Mouse (Mus musculus): ENCODE results near the gene Jmjd1c. TPM values are rescaled to one million over a fixed set of nuclear protein-coding genes. Genes with fewer than 3 reads are reported as not detected.

The Jmjd1c gene
- polyA plus RNA-seq, 1 experiment: 9.6 TPM

DNA sequence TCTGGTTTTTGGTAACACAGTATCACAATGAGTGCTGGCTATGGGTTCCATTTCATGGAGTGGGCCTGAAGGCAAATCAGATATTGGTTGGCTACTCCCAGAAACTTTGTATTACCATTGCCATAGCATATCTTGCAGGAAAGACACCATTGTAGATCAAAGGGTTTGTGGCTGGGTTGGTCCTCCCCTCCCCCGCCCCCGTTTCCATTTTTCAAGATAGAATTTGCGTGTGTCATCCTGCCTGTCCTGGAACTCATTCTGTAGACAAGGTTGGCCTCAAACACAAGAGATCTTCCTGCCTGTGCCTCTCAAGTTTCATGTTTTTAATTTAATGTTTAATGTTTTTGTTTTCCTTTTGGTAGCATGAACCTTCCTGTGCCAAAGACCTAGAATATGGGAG, 98.1 kb downstream of the Jmjd1c start:
- Histone ChIP-seq H3K36me3 (ENCODE audit: control insufficient read depth, insufficient read depth, low read length) (no peaks in the 10 kb centered on the region), H3K27me3 (ENCODE audit: control insufficient read depth, insufficient read depth, low read length) (no peaks in the 10 kb centered on the region), H3K4me1 (ENCODE audit: control insufficient read depth, insufficient read depth, low read length) (no peaks in the 10 kb centered on the region), H3K27ac (ENCODE audit: control insufficient read depth, insufficient read depth, low read depth, low read length) (no peak overlapping the region), H3K4me3 (ENCODE audit: control insufficient read depth, low read depth, low read length) (no peak overlapping the region)
- TF ChIP-seq CTCF (IDR thresholded peaks at IDR 0.05; ENCODE audit: control insufficient read depth, insufficient read depth, insufficient replicate concordance, low read depth, low read length): no peak
- no peak for TF ChIP-seq POLR2A (IDR thresholded peaks at IDR 0.05; ENCODE audit: control insufficient read depth, low read depth, low read length)

DNA sequence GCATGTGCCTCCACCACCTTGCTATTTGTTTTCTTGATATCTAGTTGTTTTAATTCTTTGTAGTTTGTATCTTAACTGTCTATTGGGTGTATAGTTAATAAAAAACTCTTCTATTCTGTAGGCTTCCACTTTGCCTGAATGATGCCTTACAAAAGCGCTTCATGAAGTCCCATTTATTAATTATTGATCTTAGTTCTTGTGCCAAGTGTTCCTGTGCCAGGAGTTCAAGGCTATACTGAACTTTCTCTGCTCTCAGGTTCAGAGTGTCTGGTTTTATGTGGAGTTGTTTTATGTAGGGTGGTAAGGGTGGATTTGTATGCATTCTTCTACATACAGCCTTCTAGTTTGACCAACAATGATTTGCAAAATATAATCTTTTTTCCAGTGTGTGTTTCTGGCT, 99.7 kb downstream of the Jmjd1c start:
- no peak overlapping the region for H3K27ac ChIP-seq (ENCODE audit: control insufficient read depth, insufficient read depth, low read depth, low read length)
- H3K4me1 ChIP-seq (ENCODE audit: control insufficient read depth, insufficient read depth, low read length): no peaks in the 10 kb centered on the region
- no peaks in the 10 kb centered on the region for H3K36me3 ChIP-seq (ENCODE audit: control insufficient read depth, insufficient read depth, low read length)
- no peaks in the 10 kb centered on the region for H3K27me3 ChIP-seq (ENCODE audit: control insufficient read depth, insufficient read depth, low read length)
- TF ChIP-seq POLR2A (IDR thresholded peaks at IDR 0.05; ENCODE audit: control insufficient read depth, low read depth, low read length): no peak
- TF ChIP-seq CTCF (IDR thresholded peaks at IDR 0.05; ENCODE audit: control insufficient read depth, insufficient read depth, insufficient replicate concordance, low read depth, low read length): no peak
- no peak overlapping the region for H3K4me3 ChIP-seq (ENCODE audit: control insufficient read depth, low read depth, low read length)

DNA sequence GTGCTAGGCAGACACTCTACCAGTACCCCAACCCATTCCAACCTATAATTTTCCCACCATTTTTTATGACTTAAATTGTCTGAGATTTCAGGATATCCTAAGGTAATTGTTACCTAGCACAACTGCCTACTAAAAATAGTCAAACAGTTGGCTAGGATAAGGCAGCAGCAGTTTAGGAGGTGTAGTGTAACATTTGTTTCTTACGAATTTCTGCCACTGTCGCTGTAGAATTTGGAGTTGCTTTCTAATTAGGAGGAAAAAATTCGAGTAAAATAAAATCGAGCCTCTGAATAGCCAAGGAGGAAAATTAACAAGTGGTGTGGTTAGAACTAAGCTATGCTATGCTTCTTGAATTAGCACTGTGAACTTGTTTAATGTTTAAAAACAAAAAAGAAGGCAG, 101.3 kb downstream of the Jmjd1c start:
- TF ChIP-seq POLR2A (IDR thresholded peaks at IDR 0.05; ENCODE audit: control insufficient read depth, low read depth, low read length): no peak
- no peak for TF ChIP-seq CTCF (IDR thresholded peaks at IDR 0.05; ENCODE audit: control insufficient read depth, insufficient read depth, insufficient replicate concordance, low read depth, low read length)
- Histone ChIP-seq H3K27me3 (ENCODE audit: control insufficient read depth, insufficient read depth, low read length) (no peaks in the 10 kb centered on the region), H3K4me1 (ENCODE audit: control insufficient read depth, insufficient read depth, low read length) (no peaks in the 10 kb centered on the region), H3K27ac (ENCODE audit: control insufficient read depth, insufficient read depth, low read depth, low read length) (no peak overlapping the region), H3K4me3 (ENCODE audit: control insufficient read depth, low read depth, low read length) (no peak overlapping the region), H3K36me3 (ENCODE audit: control insufficient read depth, insufficient read depth, low read length) (no peaks in the 10 kb centered on the region)

DNA sequence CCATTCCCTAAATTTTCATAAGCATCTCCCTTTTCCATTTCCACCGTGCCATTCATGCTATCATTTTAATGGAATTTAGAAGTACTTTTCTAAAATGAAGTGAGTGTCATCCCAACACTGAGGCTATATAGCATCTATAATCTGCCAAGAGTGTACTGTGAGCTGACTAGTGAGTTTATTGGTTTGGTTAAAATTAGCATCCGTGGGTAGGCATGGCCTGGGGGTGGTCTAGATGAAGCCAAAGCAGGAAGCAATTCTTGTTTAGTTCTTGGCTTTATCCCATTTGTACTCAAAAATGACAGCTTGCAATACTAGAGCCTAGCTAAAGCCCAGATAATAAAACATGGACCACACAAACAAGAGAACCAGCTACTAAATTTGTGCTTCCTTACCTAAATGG, 101.9 kb downstream of the Jmjd1c start:
- no peaks in the 10 kb centered on the region for H3K27me3 ChIP-seq (ENCODE audit: control insufficient read depth, insufficient read depth, low read length)
- H3K36me3 ChIP-seq (ENCODE audit: control insufficient read depth, insufficient read depth, low read length): no peaks in the 10 kb centered on the region
- H3K27ac ChIP-seq (ENCODE audit: control insufficient read depth, insufficient read depth, low read depth, low read length): no peak overlapping the region
- no peak overlapping the region for H3K4me3 ChIP-seq (ENCODE audit: control insufficient read depth, low read depth, low read length)
- no peak for TF ChIP-seq CTCF (IDR thresholded peaks at IDR 0.05; ENCODE audit: control insufficient read depth, insufficient read depth, insufficient replicate concordance, low read depth, low read length)
- no peak for TF ChIP-seq POLR2A (IDR thresholded peaks at IDR 0.05; ENCODE audit: control insufficient read depth, low read depth, low read length)
- H3K4me1 ChIP-seq (ENCODE audit: control insufficient read depth, insufficient read depth, low read length): no peaks in the 10 kb centered on the region

DNA sequence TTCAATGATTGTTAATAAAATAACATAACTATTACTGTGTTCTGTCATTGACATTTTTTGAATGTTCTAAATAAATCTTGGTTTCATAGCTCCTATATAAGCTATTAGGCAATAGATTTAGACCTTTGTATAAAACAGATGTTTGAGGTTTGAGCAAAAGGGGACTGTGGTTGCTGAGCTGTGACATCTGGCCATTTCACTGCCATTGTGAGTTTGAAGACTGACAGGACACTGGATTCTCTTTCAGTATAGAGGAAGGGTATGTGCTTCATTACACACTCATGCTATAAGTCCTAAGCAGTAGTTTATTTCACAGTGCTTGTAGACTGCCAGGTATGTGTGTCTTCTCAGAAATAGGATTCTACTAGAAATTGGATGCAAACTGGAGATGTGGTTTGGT, 105.8 kb downstream of the Jmjd1c start:
- no peak for TF ChIP-seq POLR2A (IDR thresholded peaks at IDR 0.05; ENCODE audit: control insufficient read depth, low read depth, low read length)
- TF ChIP-seq CTCF (IDR thresholded peaks at IDR 0.05; ENCODE audit: control insufficient read depth, insufficient read depth, insufficient replicate concordance, low read depth, low read length): no peak
- no peaks in the 10 kb centered on the region for H3K27me3 ChIP-seq (ENCODE audit: control insufficient read depth, insufficient read depth, low read length)
- H3K36me3 ChIP-seq (ENCODE audit: control insufficient read depth, insufficient read depth, low read length): no peaks in the 10 kb centered on the region
- H3K4me1 ChIP-seq (ENCODE audit: control insufficient read depth, insufficient read depth, low read length): no peaks in the 10 kb centered on the region
- no peak overlapping the region for H3K4me3 ChIP-seq (ENCODE audit: control insufficient read depth, low read depth, low read length)
- H3K27ac ChIP-seq (ENCODE audit: control insufficient read depth, insufficient read depth, low read depth, low read length): no peak overlapping the region

DNA sequence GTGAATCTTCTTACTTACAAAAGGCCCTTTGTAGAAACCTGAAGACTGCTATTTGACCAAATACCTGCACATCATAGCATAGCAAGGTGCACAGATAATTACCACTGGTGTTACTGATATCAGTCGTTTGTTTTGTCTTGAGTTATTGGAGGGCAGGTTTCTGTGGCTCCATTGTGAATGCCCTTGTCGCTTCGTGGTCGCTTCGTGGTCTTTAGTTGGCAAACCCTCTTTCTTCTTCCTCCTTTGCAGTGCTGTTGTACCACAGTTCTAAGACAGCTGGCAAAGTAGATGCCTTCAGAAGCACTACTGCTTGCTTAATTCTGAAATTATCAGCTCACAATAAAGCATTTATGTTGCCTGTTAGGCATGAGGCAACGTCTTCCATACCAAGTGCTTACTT, 106.5 kb downstream of the Jmjd1c start:
- Histone ChIP-seq H3K27me3 (ENCODE audit: control insufficient read depth, insufficient read depth, low read length) (no peaks in the 10 kb centered on the region), H3K36me3 (ENCODE audit: control insufficient read depth, insufficient read depth, low read length) (no peaks in the 10 kb centered on the region), H3K4me1 (ENCODE audit: control insufficient read depth, insufficient read depth, low read length) (no peaks in the 10 kb centered on the region), H3K27ac (ENCODE audit: control insufficient read depth, insufficient read depth, low read depth, low read length) (no peak overlapping the region), H3K4me3 (ENCODE audit: control insufficient read depth, low read depth, low read length) (no peak overlapping the region)
- TF ChIP-seq CTCF (IDR thresholded peaks at IDR 0.05; ENCODE audit: control insufficient read depth, insufficient read depth, insufficient replicate concordance, low read depth, low read length): no peak
- no peak for TF ChIP-seq POLR2A (IDR thresholded peaks at IDR 0.05; ENCODE audit: control insufficient read depth, low read depth, low read length)

DNA sequence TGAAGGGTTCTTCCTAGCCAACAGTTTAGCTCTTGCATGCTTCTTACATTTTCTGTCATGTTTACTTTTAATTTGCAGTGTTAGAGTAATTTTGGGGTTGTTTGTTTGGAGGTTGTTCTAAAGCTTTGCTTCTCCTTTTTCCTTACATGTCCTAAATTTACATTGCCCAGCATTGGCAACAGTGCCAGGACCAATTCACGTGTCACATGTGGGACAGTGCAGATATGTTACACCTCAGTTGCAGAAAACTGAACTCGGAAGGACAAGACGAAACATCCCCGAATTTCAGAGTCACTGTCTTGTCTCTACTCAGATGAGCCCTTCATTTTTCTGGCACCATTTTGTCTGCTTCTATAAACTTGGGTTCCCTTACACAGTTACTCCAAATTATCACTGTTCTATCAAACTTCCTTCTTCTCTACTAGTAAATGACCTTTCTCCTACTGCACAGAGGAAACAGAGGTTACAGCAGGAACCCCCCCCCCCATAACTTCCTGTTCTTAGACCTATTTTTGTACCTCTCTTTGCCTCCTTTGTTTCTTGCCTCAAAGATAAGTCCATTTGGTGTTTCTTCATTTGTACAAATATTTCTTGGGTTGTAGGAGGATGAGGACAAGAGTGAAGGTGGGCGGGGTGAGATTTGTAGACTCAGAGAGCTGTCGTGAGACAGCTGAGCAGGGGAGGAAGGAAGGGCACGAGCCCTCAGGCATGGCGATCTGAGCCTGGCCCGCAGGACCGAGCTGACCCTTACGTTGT, 108.9 kb downstream of the Jmjd1c start:
- H3K27me3 ChIP-seq (ENCODE audit: control insufficient read depth, insufficient read depth, low read length): no peaks in the 10 kb centered on the region
- no peak for TF ChIP-seq POLR2A (IDR thresholded peaks at IDR 0.05; ENCODE audit: control insufficient read depth, low read depth, low read length)
- TF ChIP-seq CTCF (IDR thresholded peaks at IDR 0.05; ENCODE audit: control insufficient read depth, insufficient read depth, insufficient replicate concordance, low read depth, low read length): no peak
- H3K27ac ChIP-seq (ENCODE audit: control insufficient read depth, insufficient read depth, low read depth, low read length): no peak overlapping the region
- H3K4me1 ChIP-seq (ENCODE audit: control insufficient read depth, insufficient read depth, low read length): no peaks in the 10 kb centered on the region
- H3K36me3 ChIP-seq (ENCODE audit: control insufficient read depth, insufficient read depth, low read length): no peaks in the 10 kb centered on the region
- no peak overlapping the region for H3K4me3 ChIP-seq (ENCODE audit: control insufficient read depth, low read depth, low read length)
